Mouse (Mus musculus): ENCODE data around the gene Olfr98.

GRCm38 (mm10) chr17:37218486-37218885 is 45.1 kb downstream of the Olfr98 start:
- TF ChIP-seq CTCF (IDR thresholded peaks at IDR 0.05; ENCODE audit: extremely low read depth, insufficient read depth, low read length) (no peak), POLR2A (IDR thresholded peaks at IDR 0.05; ENCODE audit: extremely low read depth, insufficient read depth, low read length) (no peak)
